Mouse (Mus musculus) frontal cortex, adult 2 months (tissue): Measurements from ENCODE around the gene Akap8. TPM values are rescaled to one million over a fixed set of nuclear protein-coding genes. Genes with fewer than 3 reads are reported as not detected.

ENCODE experiments used
- DNase-seq, 2 experiments: peaks; one replicate each; pipeline ENCODE4 v3.0.0; 2022; ENCODE audit warnings: low spot score in 1 of 2; ENCODE audit errors: extremely low spot score in 1 of 2
- polyA plus RNA-seq: library from polyadenylated mRNA; depleted of rRNA; stranded (reverse); fragments of >200 nt; gene quantifications from 2 replicates; pipeline ENCODE4 v1.2.3, GENCODE M21; 2012; rRNA removed

The Akap8 gene
- 111 and 119 TPM in 2 replicates for polyA plus RNA-seq

DNA sequence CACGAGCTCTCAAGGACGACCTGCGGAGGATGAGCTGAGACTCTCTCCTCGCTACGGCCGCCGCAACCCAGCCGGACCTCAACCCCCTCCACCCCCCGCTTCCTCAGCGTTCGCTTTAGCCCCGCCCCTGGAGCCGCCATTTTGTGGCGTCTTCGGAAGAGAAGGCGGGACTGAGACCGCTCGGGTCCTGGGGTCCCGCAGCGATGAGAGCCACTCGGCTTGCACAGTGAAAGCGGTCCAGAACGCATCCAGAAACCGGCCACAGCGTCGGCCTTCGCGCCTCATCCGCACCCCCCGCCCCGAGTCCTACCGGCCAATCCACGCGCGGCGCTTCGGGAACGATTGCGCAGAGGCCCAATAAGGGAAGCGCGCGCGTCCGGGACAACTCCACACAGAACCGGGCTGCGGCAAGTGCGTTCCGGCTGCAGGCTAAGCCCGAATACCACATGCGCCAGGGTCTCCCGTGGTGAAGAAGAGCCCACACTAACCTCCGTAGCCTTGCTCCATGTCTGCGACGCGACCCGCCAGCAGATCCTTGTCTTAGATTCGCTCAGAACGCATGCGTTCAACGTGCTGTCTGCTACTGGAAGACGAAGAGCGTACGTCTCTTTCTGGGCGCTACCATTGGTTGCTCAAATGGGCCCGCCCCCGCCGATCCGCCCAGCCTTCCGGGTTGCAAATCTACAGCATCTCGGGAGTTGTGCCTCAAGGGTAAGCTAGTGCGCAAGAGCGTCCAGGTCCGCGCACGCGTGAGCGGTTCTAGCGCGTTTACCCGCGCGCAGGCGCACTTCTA is at the start of gene Akap8:
Akap8 (minus strand) TSS at position 642 of the 793 bp plus-strand sequence.
- DNase-seq: peak; percentile 99

DNA sequence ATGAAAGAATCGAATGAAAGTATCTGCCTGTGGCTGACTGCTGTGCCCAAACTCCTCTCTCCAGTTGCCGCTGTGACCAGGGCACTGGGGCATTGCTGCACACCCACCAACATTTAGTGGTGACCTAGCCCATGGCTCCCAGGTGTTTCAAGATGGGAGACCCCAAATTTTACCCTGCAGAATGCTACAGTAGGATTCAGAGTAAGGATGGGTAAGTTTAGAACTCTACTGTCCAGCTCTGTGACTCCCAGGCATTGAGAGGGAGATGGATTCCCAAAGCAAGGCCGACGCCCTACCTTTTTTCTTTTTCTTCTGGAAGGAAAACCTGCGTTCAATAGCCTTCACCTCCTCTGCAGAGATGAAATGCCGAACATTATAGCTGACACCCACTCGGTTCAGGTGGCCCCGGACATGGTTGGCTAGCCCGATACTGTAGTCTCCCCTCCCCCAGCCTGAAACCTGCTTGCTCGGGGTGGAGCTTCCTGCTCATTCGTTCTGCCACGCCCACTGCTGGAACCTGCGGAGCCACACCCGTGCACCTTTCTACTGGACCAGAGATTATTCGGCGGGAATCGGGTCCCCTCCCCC is 48.0 kb upstream of the Akap8 start:
- DNase-seq: no peak

DNA sequence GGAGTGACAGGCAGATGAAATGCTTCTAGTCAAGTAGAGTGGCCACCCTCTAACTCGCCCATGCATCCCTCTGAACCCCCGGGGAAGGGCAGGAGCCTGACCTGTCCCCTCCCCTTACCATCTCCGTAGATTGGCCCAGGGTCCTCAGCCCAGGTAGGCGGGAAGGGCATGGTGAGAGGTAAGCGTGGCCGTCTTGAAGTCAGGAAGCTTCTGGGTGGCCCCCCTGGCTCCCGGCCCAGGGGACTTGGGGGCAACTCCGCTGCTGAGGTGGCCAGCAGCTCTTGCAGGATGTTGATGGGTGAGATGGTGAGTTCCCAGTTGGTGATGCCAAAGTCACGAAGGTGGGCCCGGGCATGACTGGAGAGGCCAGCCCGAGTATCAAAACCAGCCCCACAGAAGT is 46.7 kb upstream of the Akap8 start:
- no peak for DNase-seq

DNA sequence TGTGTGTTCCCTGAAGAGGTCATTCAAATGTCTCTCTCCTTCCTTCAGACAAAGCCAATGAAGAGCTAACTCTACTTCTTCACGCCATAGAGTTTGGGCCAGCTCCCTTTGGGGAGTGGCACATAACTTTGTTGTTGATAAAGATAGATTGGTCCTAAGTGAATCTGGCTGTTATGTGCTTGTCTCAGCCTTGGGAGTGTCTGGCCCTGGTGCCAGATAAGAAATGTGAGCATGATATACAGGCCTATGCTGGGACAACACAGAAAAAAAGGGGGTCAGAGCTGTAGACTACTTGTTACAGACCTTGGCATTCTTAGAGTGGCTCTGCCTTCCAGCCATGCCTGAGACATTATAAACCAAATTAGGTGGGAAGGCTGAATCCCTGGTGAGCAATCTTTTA is 44.3 kb upstream of the Akap8 start:
- no peak for DNase-seq

DNA sequence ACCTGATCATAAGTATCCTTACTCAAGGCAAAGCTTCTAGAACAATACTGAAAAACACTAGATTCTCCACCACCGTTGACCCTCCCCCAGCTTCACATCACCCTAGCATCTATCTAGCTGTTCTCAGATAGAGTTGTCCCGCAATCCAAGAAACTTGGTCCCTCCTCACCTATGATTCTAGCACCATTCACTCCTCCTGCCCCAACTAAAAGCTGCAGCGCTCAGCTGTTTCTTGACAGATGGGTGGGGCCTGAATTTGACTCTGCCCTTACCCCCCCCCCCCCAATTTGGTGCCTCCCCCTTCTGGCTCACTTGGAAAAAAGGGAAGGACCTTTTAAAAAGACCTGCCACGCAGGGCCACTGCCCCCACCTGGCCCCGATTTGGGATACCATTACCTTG is 43.8 kb upstream of the Akap8 start:
- DNase-seq: no peak

DNA sequence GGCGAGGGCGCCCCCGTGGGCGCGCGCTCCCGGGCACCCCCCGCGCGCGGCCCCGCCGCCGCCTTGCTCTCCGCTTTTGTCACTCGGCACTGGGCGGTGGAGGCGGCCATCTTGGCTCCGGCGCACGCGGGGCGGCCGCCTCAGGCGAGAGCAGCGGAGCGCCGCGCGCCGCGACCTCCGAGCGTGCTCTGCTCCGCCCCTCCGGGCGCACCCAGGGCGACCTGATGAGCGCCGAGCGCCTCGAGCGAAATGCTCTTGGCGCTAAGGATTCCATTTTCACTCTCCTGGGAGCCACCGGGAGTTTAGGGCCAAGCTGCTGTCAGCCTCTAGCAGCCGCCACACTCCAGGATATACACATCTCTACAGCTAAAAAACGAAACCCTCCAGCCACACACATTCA is 43.3 kb upstream of the Akap8 start:
- DNase-seq: peak; percentile 68 to 90

DNA sequence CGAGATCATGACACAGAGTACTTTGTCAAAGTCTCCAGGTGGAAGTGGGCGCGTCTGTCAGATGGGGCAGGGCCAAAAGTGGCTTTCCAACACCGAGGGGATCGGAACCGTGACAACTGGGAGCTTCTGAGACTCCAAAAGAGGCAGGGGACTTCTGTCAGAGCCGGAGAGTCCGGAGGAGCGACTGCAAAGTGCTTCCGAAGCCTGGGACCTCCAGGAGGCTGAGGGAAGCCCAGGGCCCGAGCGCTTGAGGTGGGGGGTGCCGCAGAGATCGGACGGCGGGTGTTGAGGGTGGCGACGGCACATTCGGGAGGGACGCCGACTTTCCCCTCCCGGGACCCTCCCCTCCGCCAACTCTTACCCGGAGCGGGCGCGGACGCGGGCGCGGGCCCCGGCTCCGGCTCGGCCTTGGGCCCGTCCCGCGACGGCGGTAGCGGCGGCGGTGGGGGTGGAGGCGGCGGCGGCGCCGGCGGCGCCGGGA is 42.8 kb upstream of the Akap8 start:
- DNase-seq: no peak

DNA sequence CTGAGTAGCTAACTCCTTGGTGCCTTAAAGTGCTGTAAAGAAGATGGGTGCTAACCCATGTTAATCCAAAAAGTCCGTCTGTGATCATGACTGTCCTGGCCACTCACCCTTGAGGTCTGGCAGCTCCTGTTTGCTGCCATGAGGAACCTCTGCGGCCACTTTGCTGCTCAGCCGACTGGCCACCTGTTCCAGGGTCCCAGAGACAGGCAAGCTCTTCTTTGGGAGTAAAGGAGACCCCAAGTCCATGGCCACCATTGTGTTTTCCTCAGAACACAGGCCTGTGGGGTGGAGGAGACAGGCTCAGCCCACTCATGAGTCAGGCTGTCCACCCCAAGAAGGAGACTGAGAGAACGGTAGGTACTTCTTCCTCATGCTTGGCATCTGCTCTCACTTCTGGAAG is 41.6 kb upstream of the Akap8 start:
- no peak for DNase-seq

DNA sequence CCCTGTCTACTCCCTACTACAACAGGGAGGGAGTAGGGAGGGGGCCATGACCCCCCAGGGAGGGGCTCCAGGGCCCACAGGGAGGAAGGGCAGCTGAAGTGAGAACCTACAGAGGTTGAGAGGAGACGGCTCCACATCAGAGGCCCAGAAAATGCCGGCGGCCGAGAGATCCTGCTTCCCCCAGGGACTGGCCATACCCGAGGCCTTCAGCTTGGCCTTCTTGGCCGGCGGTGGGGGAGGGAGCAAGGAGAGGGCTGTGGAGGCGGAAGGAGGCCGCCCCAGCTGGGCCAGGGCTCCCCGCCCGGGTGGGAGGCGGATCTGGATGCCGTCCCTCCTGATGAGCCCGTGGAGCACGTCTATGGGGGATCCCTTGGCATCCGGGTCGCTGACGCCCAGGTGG is 38.9 kb upstream of the Akap8 start:
- DNase-seq: no peak

DNA sequence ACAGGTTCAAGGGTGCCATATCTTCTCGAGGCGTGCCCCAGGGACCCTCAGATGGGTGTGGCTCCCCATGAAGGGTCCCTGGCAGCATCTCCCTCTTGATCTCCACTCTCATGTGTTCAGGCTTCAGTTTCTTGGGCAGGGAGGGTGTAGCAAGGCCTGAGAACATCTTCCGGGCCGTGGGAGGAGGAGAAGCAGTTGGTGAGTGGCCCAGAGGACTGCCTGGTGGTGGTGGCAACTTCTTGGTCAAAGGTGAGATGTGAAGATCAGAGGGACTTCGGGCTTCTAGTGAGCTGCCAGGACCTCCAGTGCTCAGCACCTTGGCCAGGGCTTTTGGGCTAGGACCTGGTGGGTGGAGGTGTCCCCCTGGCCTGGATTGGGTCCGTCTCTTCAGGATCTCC is 37.9 kb upstream of the Akap8 start:
- no peak for DNase-seq

DNA sequence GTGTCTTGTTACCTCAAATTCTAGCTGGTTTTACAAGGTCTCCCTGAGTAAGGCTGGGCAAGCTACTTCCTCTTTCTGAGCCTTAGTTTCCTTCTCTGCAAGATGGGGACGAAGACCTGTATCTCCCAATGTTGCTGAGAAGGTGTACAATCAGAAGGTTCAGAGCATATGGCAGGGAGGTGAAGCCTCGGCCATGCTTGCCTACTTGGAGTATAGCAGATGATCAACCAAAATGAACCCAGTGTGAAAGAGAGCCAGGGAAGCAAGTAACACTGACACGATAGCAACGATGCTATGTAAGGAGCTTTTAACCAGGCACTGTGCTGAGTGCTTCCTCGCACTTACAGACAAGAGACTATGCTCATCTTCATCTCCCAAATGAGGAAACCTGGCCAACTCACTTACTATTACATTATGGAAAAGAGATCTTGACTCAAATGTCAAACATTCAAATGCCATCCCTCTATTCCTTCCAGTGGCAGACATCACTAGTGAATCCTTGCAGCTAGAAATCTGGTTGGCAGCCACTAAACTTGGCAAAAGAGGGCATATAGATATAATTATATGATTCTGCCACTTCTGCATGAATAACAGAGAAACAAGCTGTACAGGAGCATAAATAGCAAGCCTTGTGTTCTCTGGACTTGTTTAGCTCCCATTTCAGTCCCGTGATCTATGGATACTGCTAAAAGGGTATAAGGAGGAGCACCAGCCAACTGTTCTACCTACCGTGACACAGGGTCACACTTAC is 37.3 kb upstream of the Akap8 start:
- DNase-seq: peak in 1 of 2 experiments; percentile 52

DNA sequence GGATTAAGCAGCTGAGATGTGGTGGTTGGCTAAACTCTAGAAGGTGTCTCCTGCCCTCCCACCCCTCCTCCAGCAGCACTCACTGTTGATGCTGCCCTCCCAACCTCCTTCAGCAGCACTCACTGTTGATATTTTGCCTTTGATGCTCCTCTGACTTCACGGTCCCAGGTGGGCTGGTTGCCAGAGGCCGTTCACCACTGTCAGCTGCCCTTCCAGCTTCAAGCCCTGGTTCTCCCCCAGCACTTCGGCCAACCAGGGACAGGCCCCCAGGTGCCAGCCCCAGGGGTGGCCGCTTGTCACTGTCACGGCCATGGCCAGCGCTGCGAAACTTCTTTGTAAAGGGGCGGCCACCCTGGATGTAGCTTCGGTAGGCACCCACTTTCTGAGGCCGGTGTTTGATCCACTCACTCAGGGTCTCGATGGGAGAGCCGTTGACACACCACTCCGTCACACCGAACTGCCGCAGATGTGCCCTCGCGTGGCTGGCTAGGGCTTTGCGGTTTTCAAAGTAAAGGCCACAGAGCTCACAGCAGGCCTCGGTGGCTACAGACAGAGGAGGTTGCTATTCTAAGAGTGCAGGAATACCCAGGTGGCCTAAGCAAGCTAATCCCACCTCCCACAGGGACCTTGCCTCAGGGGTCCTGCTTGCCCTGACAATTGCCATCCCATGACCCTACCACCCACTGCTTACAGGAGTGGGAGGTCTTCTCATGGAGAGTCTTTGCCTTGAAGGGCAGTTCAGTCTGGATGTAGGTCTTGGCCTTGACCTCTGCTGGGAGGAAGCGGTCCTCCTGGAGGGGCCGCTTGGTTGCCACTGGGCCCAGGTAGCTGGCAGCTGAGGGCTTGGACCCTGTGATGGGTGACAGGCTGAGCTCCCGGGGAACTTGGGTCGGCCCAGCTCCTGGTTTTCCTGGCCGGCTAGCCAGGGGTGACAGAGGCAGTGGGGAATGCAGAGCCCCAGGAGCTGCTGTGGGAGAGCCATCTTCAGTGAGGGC is 36.0 kb upstream of the Akap8 start:
- no peak for DNase-seq

DNA sequence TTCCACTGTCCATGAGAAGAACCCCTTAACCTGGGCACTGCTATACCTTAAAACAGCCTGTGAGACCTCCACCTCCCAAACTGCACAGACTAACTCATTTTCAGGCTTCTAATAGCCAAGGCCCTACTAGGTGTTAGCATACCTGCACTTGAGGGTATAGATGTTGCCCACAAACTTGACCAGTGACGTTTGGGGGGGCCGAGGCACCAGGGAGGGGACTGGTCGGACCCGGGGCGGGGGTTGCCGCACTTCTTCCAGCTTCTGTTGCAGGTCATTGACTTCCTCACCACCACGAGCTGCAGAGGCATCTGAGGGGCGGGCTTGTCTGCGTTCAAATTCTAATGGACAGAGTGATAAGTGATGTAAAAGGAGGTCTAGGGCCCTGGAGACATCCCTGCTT is 35.2 kb upstream of the Akap8 start:
- no peak for DNase-seq

DNA sequence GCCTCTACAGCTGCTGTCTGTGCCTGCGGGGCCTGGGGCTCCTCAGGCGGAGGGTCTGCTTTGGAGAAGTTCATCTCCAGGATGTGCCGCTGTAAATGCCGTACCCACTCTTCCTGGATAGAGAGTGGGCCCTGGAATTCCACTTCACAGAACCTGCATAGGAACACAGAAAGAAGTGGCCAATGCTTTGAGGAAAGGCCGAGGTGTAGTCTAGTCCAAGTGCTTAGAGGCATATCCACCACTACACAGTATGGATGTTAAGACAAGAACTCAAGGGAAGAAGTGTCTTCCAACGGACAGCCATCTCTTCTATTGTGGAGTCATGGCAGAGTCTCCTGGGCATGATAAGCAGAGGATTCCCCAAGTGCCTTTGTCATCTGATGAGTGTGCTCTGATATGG is 34.0 kb upstream of the Akap8 start:
- no peak for DNase-seq

DNA sequence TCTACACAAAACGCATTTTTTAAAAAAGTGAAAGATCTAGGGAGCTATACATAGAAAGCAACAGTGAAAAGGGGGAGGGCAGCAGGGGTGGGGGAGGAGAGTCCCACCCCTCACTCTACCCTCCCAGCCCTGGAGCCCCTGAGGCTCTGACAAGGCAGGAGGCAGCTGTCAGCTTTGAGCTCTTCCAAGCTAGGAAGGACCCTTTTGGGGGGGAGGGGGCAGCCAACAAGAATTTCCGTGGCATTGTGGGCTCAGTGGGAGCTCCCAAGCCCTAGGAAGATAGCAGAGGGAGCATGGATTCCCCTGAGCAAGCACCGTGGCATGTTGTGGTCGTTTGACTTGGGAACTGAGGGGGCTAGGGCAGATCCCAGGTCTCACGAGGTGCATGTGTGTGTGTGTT is 33.2 kb upstream of the Akap8 start:
- DNase-seq: no peak

DNA sequence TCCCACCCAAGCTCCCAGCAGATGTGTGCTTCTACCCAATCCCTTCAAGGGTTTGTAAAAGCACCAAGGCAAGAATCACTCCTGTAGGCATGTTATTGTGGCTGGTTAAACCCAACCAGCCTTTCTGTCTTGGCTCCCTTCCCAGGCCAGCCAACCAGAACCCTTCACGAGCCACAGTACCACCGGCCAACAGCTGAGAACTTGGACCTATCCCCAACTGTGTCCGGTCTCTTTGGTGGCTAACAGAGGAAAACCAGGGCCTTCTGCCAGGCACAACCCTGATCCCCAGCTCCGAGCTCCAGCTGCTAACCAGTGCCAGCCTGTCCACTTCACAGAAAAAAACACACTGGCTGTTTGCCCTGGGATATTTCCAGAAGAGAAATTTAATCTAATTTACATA is 32.7 kb upstream of the Akap8 start:
- peak; percentile 64 to 70 for DNase-seq

DNA sequence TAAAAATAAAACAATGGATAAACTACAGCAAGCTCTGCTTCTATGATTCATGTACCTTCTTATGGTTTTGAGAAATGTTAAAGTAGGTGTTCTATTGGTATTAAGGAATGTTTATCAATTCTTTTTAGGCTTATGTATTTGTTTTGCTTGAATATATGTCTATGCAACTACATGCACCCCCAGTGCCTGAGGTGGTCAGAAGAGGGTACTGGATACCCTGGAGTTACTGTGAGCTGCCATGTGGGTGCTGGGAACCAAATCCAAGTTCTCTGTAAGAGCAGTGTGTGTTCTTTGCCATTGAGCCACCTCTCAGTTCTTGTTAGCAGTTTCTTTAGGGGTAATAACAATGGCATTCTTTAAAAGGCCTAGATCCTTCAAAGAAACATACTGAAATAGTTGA is 30.7 kb upstream of the Akap8 start:
- DNase-seq: no peak

DNA sequence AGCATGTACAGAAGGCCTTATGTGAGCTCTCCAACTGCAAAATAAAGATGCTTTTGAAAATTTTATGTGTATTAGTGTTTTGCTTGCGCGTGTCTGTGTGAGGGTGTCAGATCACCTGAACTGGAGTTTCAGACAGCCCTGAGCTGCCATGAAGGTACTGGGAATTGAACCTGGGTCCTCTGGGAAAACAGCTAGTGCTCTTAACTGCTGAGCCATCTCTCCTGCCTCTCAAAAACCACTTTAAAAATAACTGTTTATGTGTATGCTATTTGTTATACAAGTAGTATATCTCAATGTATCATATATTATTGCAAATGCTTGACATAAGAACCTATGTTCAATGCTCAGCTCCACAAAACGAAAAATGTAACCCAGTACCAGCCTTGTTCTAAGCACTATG is 30.2 kb upstream of the Akap8 start:
- no peak for DNase-seq

DNA sequence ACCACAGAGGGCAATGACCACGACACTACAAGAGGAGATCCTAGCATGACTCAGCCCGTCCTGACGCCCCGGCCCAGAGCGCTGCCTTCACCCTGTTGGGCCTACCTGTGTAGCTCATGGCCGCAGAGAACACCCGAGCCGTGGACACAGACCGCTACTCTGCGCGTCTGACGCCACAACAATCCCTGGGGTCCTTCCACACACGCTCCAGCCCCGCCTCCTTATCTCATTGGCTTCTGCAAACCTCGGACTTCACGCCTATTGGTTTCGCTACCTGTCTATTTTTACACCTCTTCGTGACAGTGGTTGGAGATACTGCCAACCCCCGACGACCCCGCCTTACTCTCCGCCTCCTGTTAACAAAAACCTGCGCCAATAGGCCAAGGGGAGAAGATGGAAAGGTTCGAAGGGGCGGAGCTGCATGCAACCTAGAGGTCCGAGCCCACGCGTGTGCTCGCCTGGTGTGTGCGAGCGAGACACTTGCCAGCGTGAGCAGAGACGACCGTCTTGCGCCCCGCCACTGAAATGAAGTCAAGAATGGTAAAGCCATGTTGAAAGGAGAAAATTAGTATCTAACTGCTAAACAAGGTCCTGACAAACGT is 29.4 kb upstream of the Akap8 start, which contains the start of gene Akap8l:
Akap8l (minus strand) TSS at position 226 of the 602 bp plus-strand sequence.
- DNase-seq: peak; percentile 98 to 99

DNA sequence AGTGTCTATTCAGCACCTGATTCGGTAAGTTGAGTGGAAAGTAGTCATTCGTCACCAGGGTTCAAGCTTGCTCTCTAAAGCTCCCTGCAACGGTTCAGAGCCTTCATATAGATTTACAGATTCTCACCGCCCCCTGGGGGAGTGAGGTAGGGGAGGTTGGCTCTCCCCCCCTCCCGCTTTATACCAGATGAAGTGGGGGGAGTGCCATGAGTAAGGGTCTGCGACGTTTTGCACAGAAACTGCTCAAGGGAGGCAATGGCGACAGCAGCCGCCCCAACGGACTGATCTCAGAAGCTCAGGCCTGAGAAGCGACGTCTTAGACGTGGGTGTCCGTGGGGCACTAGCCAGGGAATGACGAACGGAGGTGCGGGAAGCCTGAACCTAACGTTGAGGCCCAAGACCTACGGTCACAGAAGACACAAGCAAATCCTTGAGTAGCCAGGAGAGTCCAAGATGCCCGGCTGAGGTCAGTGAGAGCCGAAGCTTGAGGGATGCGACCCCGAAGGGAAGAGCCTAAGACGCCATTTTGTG is 28.9 kb upstream of the Akap8 start:
- DNase-seq: peak; percentile 41 to 58
